Mouse (Mus musculus) forebrain, postnatal 0 days (tissue): Measurements from ENCODE around the gene Gorasp1. TPM values are rescaled to one million over a fixed set of nuclear protein-coding genes. Genes with fewer than 3 reads are reported as not detected.

Experiments used
- ATAC-seq: fragments of 200-750 bp; cut with Nextera tagmentation; 2 replicates; pipeline ENCODE4 v1.8.0; 2017; ENCODE audit warnings: mild to moderate bottlenecking, moderate library complexity
- DNase-seq: peaks from one replicate; pipeline ENCODE4 v3.0.0-alpha.2; 2015
- H3K27ac ChIP-seq: fragments of 300-500 bp; sonication (generic); 2 replicates; pipeline ENCODE4 v1.5.1; 2014; ENCODE audit warnings: low read depth, mild to moderate bottlenecking, antibody characterized with exemption, low read length, moderate library complexity, mixed read lengths
- H3K27me3 ChIP-seq: fragments of 300-500 bp; sonication (generic); 2 replicates; pipeline ENCODE4 v1.6.1; 2014; ENCODE audit warnings: mild to moderate bottlenecking, low read length, mixed read lengths; ENCODE audit not compliant: insufficient read depth
- H3K36me3 ChIP-seq: fragments of 300-500 bp; sonication (generic); 2 replicates; pipeline ENCODE4 v1.6.1; 2014; ENCODE audit warnings: mild to moderate bottlenecking, moderate library complexity; ENCODE audit not compliant: insufficient read depth
- H3K4me1 ChIP-seq: fragments of 300-500 bp; sonication (generic); 2 replicates; pipeline ENCODE4 v1.6.1; 2014; ENCODE audit warnings: antibody characterized with exemption; ENCODE audit not compliant: insufficient read depth
- H3K4me2 ChIP-seq: fragments of 300-500 bp; sonication (generic); 2 replicates; pipeline ENCODE4 v1.6.1; 2014; ENCODE audit warnings: low read depth, mild to moderate bottlenecking, moderate library complexity
- H3K4me3 ChIP-seq: fragments of 300-500 bp; sonication (generic); 2 replicates; pipeline ENCODE4 v1.5.1; 2014; ENCODE audit warnings: low read depth, low read length, mixed read lengths
- H3K9ac ChIP-seq: fragments of 300-500 bp; sonication (generic); 2 replicates; pipeline ENCODE4 v1.6.1; 2014; ENCODE audit warnings: mild to moderate bottlenecking
- H3K9me3 ChIP-seq: fragments of 300-500 bp; sonication (generic); 2 replicates; pipeline ENCODE4 v1.6.1; 2016; ENCODE audit warnings: low read length
- CTCF ChIP-seq: sonication (generic); IDR thresholded peaks from 2 replicates; pipeline ENCODE4 v1.5.1; 2016; ENCODE audit warnings: antibody characterized with exemption, control low read depth, low read depth
- WGBS: fragments of 180-500 bp; shearing (Covaris S2); extraction: QIAGEN DNeasy Blood & Tissue Kit; methylation state at CpG from one replicate; pipeline ENCODE4 v1.1.7; 2014; 5-methylcytosine and 5-hydroxymethylcytosine counted together
- polyA plus RNA-seq: library from polyadenylated mRNA; unstranded; fragments of >200 nt; fragmentation: Nextera tagmentation; extraction: Ambion mirVana; gene quantifications from 2 replicates; pipeline ENCODE4 v1.2.1, GENCODE M21; 2015
- total RNA-seq: library from RNA; depleted of rRNA; stranded (reverse); fragments of >200 nt; gene quantifications from 2 replicates; pipeline ENCODE4 v1.2.3, GENCODE M21; 2014

The Gorasp1 gene
- total and polyA plus RNA-seq, 2 experiments from 2014 or later = 24.0 to 27.9 TPM

DNA sequence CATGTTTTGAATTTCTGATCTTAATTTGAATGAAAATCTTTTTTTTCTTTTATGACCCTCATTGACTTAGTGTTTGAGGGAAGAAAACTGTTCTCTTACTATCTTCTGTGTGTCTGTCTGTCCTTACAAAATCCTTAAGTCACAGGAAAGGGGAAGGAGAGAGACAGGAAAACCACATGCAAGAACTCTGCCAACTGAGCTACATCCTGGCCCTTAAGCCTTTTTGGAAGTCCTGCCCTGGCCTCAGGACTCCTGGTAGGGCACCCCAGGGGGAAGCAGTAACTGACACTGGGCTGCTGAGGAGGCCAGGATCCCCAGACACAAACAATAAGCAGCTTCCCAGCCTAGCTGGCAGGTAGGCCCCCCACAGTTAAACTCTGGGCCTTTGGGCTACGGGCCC is 6.0 kb upstream of the Gorasp1 start:
- DNase-seq (no peak), ATAC-seq (no peak)
- H3K9ac ChIP-seq = no peak overlapping the region
- H3K4me1 ChIP-seq = no peaks in the 10 kb centered on the region
- 60% methylated on average over 1 of the region's 1 CpGs for WGBS
- no peaks in the 10 kb centered on the region for H3K9me3 ChIP-seq
- no peak overlapping the region for H3K4me2 ChIP-seq
- no peaks in the 10 kb centered on the region for H3K36me3 ChIP-seq
- no peak overlapping the region for H3K27ac ChIP-seq
- H3K4me3 ChIP-seq = no peak overlapping the region
- no peaks in the 10 kb centered on the region for H3K27me3 ChIP-seq
- TF ChIP-seq CTCF = no peak

- H3K36me3 ChIP-seq = no peaks in the 10 kb centered on the region
- H3K4me3 ChIP-seq = no peak overlapping the region
- no peaks in the 10 kb centered on the region for H3K9me3 ChIP-seq
- no peak overlapping the region for H3K4me2 ChIP-seq
- H3K4me1 ChIP-seq = no peaks in the 10 kb centered on the region
- H3K27ac ChIP-seq = no peak overlapping the region
- no peak for DNase-seq
- TF ChIP-seq CTCF = no peak
- no peak for ATAC-seq
- WGBS = 83% methylated on average over 14 of the region's 14 CpGs
- H3K27me3 ChIP-seq = no peaks in the 10 kb centered on the region
- no peak overlapping the region for H3K9ac ChIP-seq
These were observed 4.5 kb upstream of the Gorasp1 start for GRCm38 (mm10) chr9:119941861-119942260.

DNA sequence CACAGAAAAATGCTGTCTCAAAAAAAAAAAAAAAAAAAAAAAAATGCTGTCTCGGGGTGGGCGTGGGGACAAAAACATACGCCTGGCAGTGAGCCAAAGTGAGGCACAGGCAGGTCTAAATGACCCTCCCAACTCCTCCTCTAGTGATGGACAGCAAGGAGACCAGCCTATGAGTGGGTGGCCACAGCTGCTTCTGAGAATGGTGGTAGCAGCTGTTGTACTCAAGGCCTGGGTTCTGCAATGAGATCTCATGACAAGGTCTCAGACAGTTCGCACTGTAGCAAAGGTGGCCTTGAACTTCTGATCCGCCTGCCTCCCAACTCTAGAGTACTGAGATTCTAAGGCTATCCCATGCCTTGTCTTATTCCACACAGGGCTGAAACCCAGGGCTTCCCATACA is 4.0 kb upstream of the Gorasp1 start:
- no peak for ATAC-seq
- Histone ChIP-seq H3K9ac (no peak overlapping the region), H3K36me3 (no peaks in the 10 kb centered on the region), H3K27me3 (no peaks in the 10 kb centered on the region), H3K4me2 (no peak overlapping the region), H3K4me3 (no peak overlapping the region), H3K27ac (no peak overlapping the region), H3K9me3 (no peaks in the 10 kb centered on the region), H3K4me1 (peaks cover 3% of the 10 kb centered on the region)
- TF ChIP-seq CTCF = no peak
- WGBS = 76% methylated on average over 5 of the region's 5 CpGs
- no peak for DNase-seq

GRCm38 (mm10) chr9:119939646-119940045 is 2.3 kb upstream of the Gorasp1 start:
- Histone ChIP-seq H3K9ac (no peak overlapping the region), H3K9me3 (no peaks in the 10 kb centered on the region), H3K27ac (no peak overlapping the region), H3K4me1 (peaks cover 7% of the 10 kb centered on the region), H3K4me3 (no peak overlapping the region), H3K27me3 (no peaks in the 10 kb centered on the region), H3K36me3 (no peaks in the 10 kb centered on the region), H3K4me2 (no peak overlapping the region)
- TF ChIP-seq CTCF = no peak
- ATAC-seq = no peak
- WGBS = 72% methylated on average over 10 of the region's 10 CpGs
- DNase-seq = no peak

- Histone ChIP-seq H3K36me3 (no peaks in the 10 kb centered on the region), H3K4me1 (peaks cover 7% of the 10 kb centered on the region), H3K9me3 (no peaks in the 10 kb centered on the region), H3K4me3 (no peak overlapping the region), H3K27me3 (no peaks in the 10 kb centered on the region), H3K27ac (no peak overlapping the region), H3K4me2 (no peak overlapping the region), H3K9ac (no peak overlapping the region)
- ATAC-seq (no peak), DNase-seq (no peak)
- no peak for TF ChIP-seq CTCF
- 87% methylated on average over 4 of the region's 4 CpGs for WGBS
These were observed 1.1 kb upstream of the Gorasp1 start for GRCm38 (mm10) chr9:119938496-119938895.

DNA sequence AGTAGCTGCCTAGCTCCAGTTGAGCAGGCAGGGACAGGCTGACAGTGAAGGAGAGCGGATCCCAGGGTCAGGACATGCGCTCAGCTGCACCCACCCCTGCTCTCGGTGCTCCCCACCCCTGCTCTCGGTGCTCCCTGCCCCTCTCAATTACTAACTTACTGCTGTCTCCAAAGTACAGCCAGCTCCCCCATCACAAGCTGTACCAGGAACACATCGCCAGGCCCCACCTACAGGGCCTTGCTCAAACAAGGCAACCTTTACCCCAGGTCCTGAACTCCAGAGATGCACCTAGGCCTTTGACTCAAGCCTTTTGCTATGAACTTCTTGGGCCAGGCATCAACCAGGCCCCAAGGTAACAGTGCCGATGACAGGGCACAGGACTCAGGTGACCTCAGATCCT is 3.7 kb downstream of the Gorasp1 start:
- peaks cover 7% of the 10 kb centered on the region for H3K4me1 ChIP-seq
- TF ChIP-seq CTCF = no peak
- no peak for ATAC-seq
- 95% methylated on average over 6 of the region's 6 CpGs for WGBS
- H3K27ac ChIP-seq = no peak overlapping the region
- H3K4me3 ChIP-seq = no peak overlapping the region
- no peak for DNase-seq
- H3K27me3 ChIP-seq = no peaks in the 10 kb centered on the region
- H3K9me3 ChIP-seq = no peaks in the 10 kb centered on the region
- H3K36me3 ChIP-seq = peaks cover 25% of the 10 kb centered on the region
- no peak overlapping the region for H3K4me2 ChIP-seq
- H3K9ac ChIP-seq = no peak overlapping the region

DNA sequence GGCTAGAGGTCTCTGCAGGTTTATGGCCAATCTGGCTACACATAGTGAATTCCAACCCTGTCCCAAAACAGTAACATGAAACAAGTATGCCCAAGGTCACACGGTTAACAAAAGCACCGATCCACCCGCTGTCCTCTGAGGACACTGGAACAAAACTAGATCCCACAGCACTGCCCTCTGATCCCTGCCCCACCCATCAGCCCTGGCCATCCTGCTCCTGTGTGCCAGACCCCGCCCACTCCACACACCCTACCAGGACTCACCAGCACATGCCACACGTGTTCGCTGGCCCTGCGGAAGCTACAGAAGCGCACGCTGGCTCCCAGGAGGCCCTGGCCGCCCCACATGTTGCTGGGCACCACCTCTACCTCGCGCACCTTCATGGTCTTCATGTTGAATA is 5.0 kb downstream of the Gorasp1 start:
- Histone ChIP-seq H3K4me2 (no peak overlapping the region), H3K27me3 (no peaks in the 10 kb centered on the region), H3K27ac (no peak overlapping the region), H3K36me3 (peaks cover 36% of the 10 kb centered on the region), H3K9ac (no peak overlapping the region), H3K4me1 (peaks cover 7% of the 10 kb centered on the region), H3K4me3 (no peak overlapping the region), H3K9me3 (no peaks in the 10 kb centered on the region)
- no peak for TF ChIP-seq CTCF
- 93% methylated on average over 12 of the region's 12 CpGs for WGBS
- no peak for DNase-seq
- ATAC-seq = no peak

DNA sequence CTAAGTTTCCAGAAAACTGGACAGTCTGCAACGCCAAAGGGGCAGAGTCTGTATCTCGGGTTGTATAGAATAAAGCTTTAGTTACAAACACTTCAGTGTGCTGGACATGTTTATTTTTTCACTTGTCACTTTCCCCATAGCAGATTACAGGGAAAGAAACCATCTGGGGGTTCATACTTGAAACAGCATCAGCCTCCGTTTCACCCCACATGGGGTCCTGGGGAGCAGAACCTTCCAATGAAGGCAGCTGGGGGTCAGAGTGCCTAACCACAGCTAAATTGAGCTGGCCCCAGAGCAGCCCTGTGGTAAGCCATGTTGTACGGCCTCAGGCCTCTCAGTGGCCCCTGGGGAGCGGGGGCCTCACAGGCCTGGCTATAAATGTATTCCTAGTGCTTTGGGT is 10.9 kb downstream of the Gorasp1 start:
- no peak overlapping the region for H3K27ac ChIP-seq
- H3K27me3 ChIP-seq = no peaks in the 10 kb centered on the region
- ATAC-seq (no peak), DNase-seq (no peak)
- TF ChIP-seq CTCF = no peak
- no peaks in the 10 kb centered on the region for H3K9me3 ChIP-seq
- no peak overlapping the region for H3K4me3 ChIP-seq
- WGBS = 86% methylated on average over 5 of the region's 5 CpGs
- H3K4me1 ChIP-seq = no peaks in the 10 kb centered on the region
- no peak overlapping the region for H3K9ac ChIP-seq
- peaks cover 79% of the 10 kb centered on the region for H3K36me3 ChIP-seq
- no peak overlapping the region for H3K4me2 ChIP-seq
